Mouse (Mus musculus): Measurements from ENCODE around the gene Spaar. TPM values are rescaled to one million over a fixed set of nuclear protein-coding genes. Genes with fewer than 3 reads are reported as not detected.
"Not testable (repeated sequence)": the region's sequence is repeated elsewhere in the genome, so short reads cannot be mapped to it uniquely, and the experiment has no call there.

Gene Spaar
- total and polyA plus RNA-seq, 2 experiments from 2014 or later: 0.07 TPM; not detected in 1

DNA sequence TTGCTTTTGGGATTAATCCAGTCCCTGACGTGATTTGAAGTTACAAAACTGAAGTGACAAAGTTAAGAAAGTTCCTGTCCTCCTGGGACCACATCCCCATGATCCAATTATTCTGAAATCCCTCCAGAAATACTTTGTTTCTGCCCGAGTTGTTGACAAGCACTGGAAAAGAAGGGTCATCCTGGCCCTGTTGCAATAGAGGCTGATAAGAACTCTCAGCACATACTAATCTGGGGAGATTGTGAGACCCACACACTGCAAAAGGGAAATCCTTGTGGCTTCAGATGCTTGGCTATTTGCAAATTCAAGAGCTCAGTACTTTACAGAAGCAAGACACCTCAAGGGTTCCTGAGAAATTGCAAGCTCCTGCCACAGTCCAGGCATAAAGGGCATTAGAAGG, 42.5 kb downstream of the Spaar start:
- H3K27me3 ChIP-seq (ENCODE audit: insufficient read depth, low read length): no peaks in the 10 kb centered on the region

DNA sequence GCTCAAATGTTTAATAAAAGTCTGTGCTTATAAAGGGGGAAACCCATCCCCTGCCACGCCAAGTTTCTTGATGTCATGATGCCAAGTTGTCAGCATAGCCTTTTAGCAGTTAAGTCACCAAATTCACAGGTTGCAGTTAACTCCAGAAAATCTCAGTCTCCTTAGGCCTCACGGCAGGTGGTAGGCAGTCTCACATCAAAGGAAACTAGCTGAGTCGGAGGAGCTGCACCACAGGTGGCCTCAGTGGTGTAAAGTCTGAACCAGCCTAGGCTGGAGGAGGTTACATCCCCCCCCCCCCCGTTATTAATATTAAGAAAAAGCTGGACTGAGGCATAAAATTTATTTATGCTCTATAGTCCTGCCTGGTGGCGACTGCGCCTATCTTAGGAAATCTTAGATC, 65.5 kb downstream of the Spaar start:
- Histone ChIP-seq H3K9me3 (ENCODE audit: low read length) (no peaks in the 10 kb centered on the region), H3K36me3 (ENCODE audit: insufficient read depth, low read length) (no peaks in the 10 kb centered on the region), H3K9ac (replicated peaks; ENCODE audit: low read length, poor library complexity, severe bottlenecking) (no peak overlapping the region), H3K27me3 (ENCODE audit: insufficient read depth, low read length) (no peaks in the 10 kb centered on the region), H3K4me1 (ENCODE audit: insufficient read depth, low read length) (no peaks in the 10 kb centered on the region), H3K4me2 (ENCODE audit: low read depth, low read length, poor library complexity, severe bottlenecking) (no peak overlapping the region), H3K27ac (ENCODE audit: low read depth, low read length) (no peak overlapping the region), H3K4me3 (ENCODE audit: low read depth, low read length) (no peak overlapping the region)
- ATAC-seq (ENCODE audit: low FRiP score) (no peak), DNase-seq (ENCODE audit: low spot score) (no peak)
- 78% methylated on average over 6 of the region's 6 CpGs for WGBS
- TF ChIP-seq CTCF (IDR thresholded peaks at IDR 0.05): no peak

More for the DNA sequence above, 42.5 kb downstream of the Spaar start:
- no peak overlapping the region for H3K4me3 ChIP-seq (ENCODE audit: low read depth, low read length)
- TF ChIP-seq CTCF (IDR thresholded peaks at IDR 0.05): no peak
- H3K36me3 ChIP-seq (ENCODE audit: insufficient read depth, low read length): no peaks in the 10 kb centered on the region
- 24% methylated on average over 2 of the region's 2 CpGs for WGBS
- no peak overlapping the region for H3K4me2 ChIP-seq (ENCODE audit: low read depth, low read length, poor library complexity, severe bottlenecking)
- no peaks in the 10 kb centered on the region for H3K4me1 ChIP-seq (ENCODE audit: insufficient read depth, low read length)
- no peak overlapping the region for H3K9ac ChIP-seq (replicated peaks; ENCODE audit: low read length, poor library complexity, severe bottlenecking)
- H3K27ac ChIP-seq (ENCODE audit: low read depth, low read length): no peak overlapping the region
- no peaks in the 10 kb centered on the region for H3K9me3 ChIP-seq (ENCODE audit: low read length)
- ATAC-seq (ENCODE audit: low FRiP score) (no peak), DNase-seq (ENCODE audit: low spot score) (no peak)

DNA sequence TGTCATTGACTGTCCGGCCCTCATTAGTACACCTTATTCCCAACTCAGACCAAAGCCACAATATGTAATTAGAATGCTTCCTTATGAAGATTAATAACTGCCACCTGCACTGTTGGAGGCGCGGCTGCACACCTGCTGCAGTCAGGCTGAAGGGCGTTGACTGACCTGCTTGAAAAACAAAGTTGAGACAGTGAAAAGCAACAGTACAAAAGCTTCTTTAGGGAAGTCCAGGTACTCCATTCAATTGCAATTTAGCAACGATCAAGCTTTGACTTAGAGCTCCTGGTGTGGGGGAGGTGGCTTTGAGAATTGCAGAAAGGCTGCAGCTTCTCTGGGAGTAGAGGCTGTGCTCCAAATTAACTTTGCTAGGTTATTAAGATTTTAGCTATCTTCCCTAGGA, 66.0 kb downstream of the Spaar start:
- not testable (repeated sequence) for H3K27me3 ChIP-seq (ENCODE audit: insufficient read depth, low read length); H3K4me2 ChIP-seq (ENCODE audit: low read depth, low read length, poor library complexity, severe bottlenecking); H3K9ac ChIP-seq (replicated peaks; ENCODE audit: low read length, poor library complexity, severe bottlenecking); ATAC-seq (ENCODE audit: low FRiP score); DNase-seq (ENCODE audit: low spot score); H3K4me1 ChIP-seq (ENCODE audit: insufficient read depth, low read length); H3K4me3 ChIP-seq (ENCODE audit: low read depth, low read length); H3K36me3 ChIP-seq (ENCODE audit: insufficient read depth, low read length); H3K27ac ChIP-seq (ENCODE audit: low read depth, low read length); H3K9me3 ChIP-seq (ENCODE audit: low read length)
- 91% methylated on average over 5 of the region's 5 CpGs for WGBS

DNA sequence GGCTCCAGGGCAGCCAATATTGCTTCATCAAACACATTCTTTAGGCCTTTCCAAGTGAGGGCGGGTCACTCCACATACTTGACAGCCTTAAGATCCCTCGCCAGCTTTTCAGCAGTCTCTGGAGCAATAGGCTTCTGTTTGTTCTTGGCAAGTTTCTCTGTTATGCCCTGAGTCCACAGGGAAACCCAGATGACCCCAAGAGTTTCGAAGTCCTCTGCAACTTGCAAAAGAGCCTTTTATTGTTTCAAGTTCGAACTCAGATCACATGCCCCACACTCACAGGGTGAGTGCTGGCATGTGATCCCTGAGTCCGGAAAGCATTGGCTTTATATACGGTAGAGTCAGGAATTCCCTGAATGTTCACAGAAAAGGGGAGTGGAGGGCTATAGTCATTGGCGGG, 69.1 kb downstream of the Spaar start:
- no peaks in the 10 kb centered on the region for H3K36me3 ChIP-seq (ENCODE audit: insufficient read depth, low read length)
- no peak for TF ChIP-seq CTCF (IDR thresholded peaks at IDR 0.05)
- H3K27me3 ChIP-seq (ENCODE audit: insufficient read depth, low read length): no peaks in the 10 kb centered on the region
- no peak overlapping the region for H3K9ac ChIP-seq (replicated peaks; ENCODE audit: low read length, poor library complexity, severe bottlenecking)
- ATAC-seq (ENCODE audit: low FRiP score) (no peak), DNase-seq (ENCODE audit: low spot score) (no peak)
- no peak overlapping the region for H3K4me2 ChIP-seq (ENCODE audit: low read depth, low read length, poor library complexity, severe bottlenecking)
- H3K4me1 ChIP-seq (ENCODE audit: insufficient read depth, low read length): no peaks in the 10 kb centered on the region
- H3K4me3 ChIP-seq (ENCODE audit: low read depth, low read length): no peak overlapping the region
- 0 out of 2 replicates have a peak, but pooled peaks cover 6% of the 10 kb centered on the region for H3K9me3 ChIP-seq (ENCODE audit: low read length)
- 79% methylated on average over 7 of the region's 7 CpGs for WGBS
- H3K27ac ChIP-seq (ENCODE audit: low read depth, low read length): no peak overlapping the region

Other genes starting within 250 kb of the Spaar start
- not detected in 2 replicates for gene Sit1, start 246.3 kb upstream of the Spaar start, total RNA-seq (2014; rRNA removed)
- not detected in 2 replicates for gene Sit1, start 246.3 kb upstream of the Spaar start, polyA plus RNA-seq (2015; fragmentation: Nextera tagmentation; extraction: Ambion mirVana)
- 74.0 and 77.4 TPM in 2 replicates for gene Ccdc107, start 237.1 kb upstream of the Spaar start, total RNA-seq (2014; rRNA removed)
- gene Ccdc107, start 237.1 kb upstream of the Spaar start, polyA plus RNA-seq (2015; fragmentation: Nextera tagmentation; extraction: Ambion mirVana): 107 and 120 TPM in 2 replicates
- gene Arhgef39, start 230.3 kb upstream of the Spaar start, total RNA-seq (2014; rRNA removed): 1.3 and 16.1 TPM in 2 replicates
- 2.3 and 2.8 TPM in 2 replicates for gene Arhgef39, start 230.3 kb upstream of the Spaar start, polyA plus RNA-seq (2015; fragmentation: Nextera tagmentation; extraction: Ambion mirVana)
- gene Car9, start 223.1 kb upstream of the Spaar start, total RNA-seq (2014; rRNA removed): 0.05 and 0.52 TPM in 2 replicates
- gene Car9, start 223.1 kb upstream of the Spaar start, polyA plus RNA-seq (2015; fragmentation: Nextera tagmentation; extraction: Ambion mirVana): 0.69 and 1.1 TPM in 2 replicates
- gene Tpm2, start 206.3 kb upstream of the Spaar start, total RNA-seq (2014; rRNA removed): 1.5 and 3.1 TPM in 2 replicates
- gene Tpm2, start 206.3 kb upstream of the Spaar start, polyA plus RNA-seq (2015; fragmentation: Nextera tagmentation; extraction: Ambion mirVana): 6.2 and 6.6 TPM in 2 replicates
- gene Creb3, start 167.7 kb upstream of the Spaar start, total RNA-seq (2014; rRNA removed): 45.4 and 50.4 TPM in 2 replicates
- 85.2 and 91.2 TPM in 2 replicates for gene Creb3, start 167.7 kb upstream of the Spaar start, polyA plus RNA-seq (2015; fragmentation: Nextera tagmentation; extraction: Ambion mirVana)
- gene Tln1, start 167.3 kb upstream of the Spaar start, total RNA-seq (2014; rRNA removed): 41.3 and 44.4 TPM in 2 replicates
- 72.4 and 75.7 TPM in 2 replicates for gene Tln1, start 167.3 kb upstream of the Spaar start, polyA plus RNA-seq (2015; fragmentation: Nextera tagmentation; extraction: Ambion mirVana)
- 20.6 and 22.6 TPM in 2 replicates for gene Rgp1, start 151.3 kb upstream of the Spaar start, total RNA-seq (2014; rRNA removed)
- gene Rgp1, start 151.3 kb upstream of the Spaar start, polyA plus RNA-seq (2015; fragmentation: Nextera tagmentation; extraction: Ambion mirVana): 12.3 and 12.4 TPM in 2 replicates
- gene Gba2, start 151.2 kb upstream of the Spaar start, total RNA-seq (2014; rRNA removed): 29.3 and 56.4 TPM in 2 replicates
- 47.5 and 50.6 TPM in 2 replicates for gene Gba2, start 151.2 kb upstream of the Spaar start, polyA plus RNA-seq (2015; fragmentation: Nextera tagmentation; extraction: Ambion mirVana)
- not detected in 2 replicates for gene Msmp, start 145.5 kb upstream of the Spaar start, total RNA-seq (2014; rRNA removed)
- 1.4 and 2.5 TPM in 2 replicates for gene Msmp, start 145.5 kb upstream of the Spaar start, polyA plus RNA-seq (2015; fragmentation: Nextera tagmentation; extraction: Ambion mirVana)
- 28.2 and 30.5 TPM in 2 replicates for gene Npr2, start 98.1 kb upstream of the Spaar start, total RNA-seq (2014; rRNA removed)
- gene Npr2, start 98.1 kb upstream of the Spaar start, polyA plus RNA-seq (2015; fragmentation: Nextera tagmentation; extraction: Ambion mirVana): 8.1 and 8.6 TPM in 2 replicates
- gene Spag8, start 76.4 kb upstream of the Spaar start, total RNA-seq (2014; rRNA removed): 9.3 and 10.2 TPM in 2 replicates
- gene Spag8, start 76.4 kb upstream of the Spaar start, polyA plus RNA-seq (2015; fragmentation: Nextera tagmentation; extraction: Ambion mirVana): 7.3 and 8.5 TPM in 2 replicates
- 51.6 and 60.7 TPM in 2 replicates for gene Hint2, start 73.6 kb upstream of the Spaar start, total RNA-seq (2014; rRNA removed)
- gene Hint2, start 73.6 kb upstream of the Spaar start, polyA plus RNA-seq (2015; fragmentation: Nextera tagmentation; extraction: Ambion mirVana): 80.1 and 83.1 TPM in 2 replicates
- gene Tmem8b, start 61.1 kb upstream of the Spaar start, total RNA-seq (2014; rRNA removed): 28.7 and 30.0 TPM in 2 replicates
- 9.3 and 13.7 TPM in 2 replicates for gene Tmem8b, start 61.1 kb upstream of the Spaar start, polyA plus RNA-seq (2015; fragmentation: Nextera tagmentation; extraction: Ambion mirVana)
- 0.09 TPM in 1 of 2 replicates, not detected in the other for gene Fam221b, start 60.9 kb upstream of the Spaar start, total RNA-seq (2014; rRNA removed)
- 1.4 and 1.5 TPM in 2 replicates for gene Fam221b, start 60.9 kb upstream of the Spaar start, polyA plus RNA-seq (2015; fragmentation: Nextera tagmentation; extraction: Ambion mirVana)
- gene Olfr70, start 29.2 kb upstream of the Spaar start, total RNA-seq (2014; rRNA removed): 0.09 TPM in 1 of 2 replicates, not detected in the other
- not detected in 2 replicates for gene Olfr70, start 29.2 kb upstream of the Spaar start, polyA plus RNA-seq (2015; fragmentation: Nextera tagmentation; extraction: Ambion mirVana)
- gene Olfr71, start 19.8 kb upstream of the Spaar start, total RNA-seq (2014; rRNA removed): not detected in 2 replicates
- gene Olfr71, start 19.8 kb upstream of the Spaar start, polyA plus RNA-seq (2015; fragmentation: Nextera tagmentation; extraction: Ambion mirVana): not detected in 2 replicates
- 1.1 TPM in 2 replicates for gene Hrct1, start 2.8 kb upstream of the Spaar start, total RNA-seq (2014; rRNA removed)
- 0.72 and 1.1 TPM in 2 replicates for gene Hrct1, start 2.8 kb upstream of the Spaar start, polyA plus RNA-seq (2015; fragmentation: Nextera tagmentation; extraction: Ambion mirVana)
- gene Olfr159, start 41.0 kb downstream of the Spaar start, total RNA-seq (2014; rRNA removed): not detected in 2 replicates
- gene Olfr159, start 41.0 kb downstream of the Spaar start, polyA plus RNA-seq (2015; fragmentation: Nextera tagmentation; extraction: Ambion mirVana): not detected in 2 replicates
- gene Olfr156, start 93.9 kb downstream of the Spaar start, total RNA-seq (2014; rRNA removed): not detected in 2 replicates
- not detected in 2 replicates for gene Olfr156, start 93.9 kb downstream of the Spaar start, polyA plus RNA-seq (2015; fragmentation: Nextera tagmentation; extraction: Ambion mirVana)
- gene Olfr157, start 110.2 kb downstream of the Spaar start, total RNA-seq (2014; rRNA removed): not detected in 2 replicates
- not detected in 2 replicates for gene Olfr157, start 110.2 kb downstream of the Spaar start, polyA plus RNA-seq (2015; fragmentation: Nextera tagmentation; extraction: Ambion mirVana)
- not detected in 2 replicates for gene Olfr155, start 121.5 kb downstream of the Spaar start, total RNA-seq (2014; rRNA removed)
- gene Olfr155, start 121.5 kb downstream of the Spaar start, polyA plus RNA-seq (2015; fragmentation: Nextera tagmentation; extraction: Ambion mirVana): not detected in 2 replicates
- 6.0 and 7.0 TPM in 2 replicates for gene Reck, start 145.5 kb downstream of the Spaar start, total RNA-seq (2014; rRNA removed)
- 3.8 and 3.9 TPM in 2 replicates for gene Reck, start 145.5 kb downstream of the Spaar start, polyA plus RNA-seq (2015; fragmentation: Nextera tagmentation; extraction: Ambion mirVana)
- gene Glipr2, start 227.4 kb downstream of the Spaar start, total RNA-seq (2014; rRNA removed): 18.2 and 20.7 TPM in 2 replicates
- gene Glipr2, start 227.4 kb downstream of the Spaar start, polyA plus RNA-seq (2015; fragmentation: Nextera tagmentation; extraction: Ambion mirVana): 16.3 and 16.5 TPM in 2 replicates

Measured in midbrain, postnatal 0 days (tissue).